Mouse (Mus musculus) cerebellum, adult 8-10 months (tissue): ENCODE measurements around the gene Esrra.
"Not testable (repeated sequence)": the region's sequence is repeated elsewhere in the genome, so short reads cannot be mapped to it uniquely, and the experiment has no call there.

Source experiments
- DNase-seq: peaks from one replicate; pipeline ENCODE4 v3.0.0; 2022

Gene Esrra

GRCm38 (mm10) chr19:6919876-6920740 lies 1.5 kb downstream of the Esrra start:
- DNase-seq, result peak; percentile 57

- peak; percentile 15 for DNase-seq
Measured at GRCm38 (mm10) chr19:6919431-6919830, 2.2 kb downstream of the Esrra start.

GRCm38 (mm10) chr19:6918321-6918720 lies 3.3 kb downstream of the Esrra start:
- peak; percentile 12 for DNase-seq

GRCm38 (mm10) chr19:6916496-6916895 lies 5.1 kb downstream of the Esrra start:
- peak; percentile 13 for DNase-seq

GRCm38 (mm10) chr19:6915276-6915675 lies 6.3 kb downstream of the Esrra start:
- DNase-seq, result no peak

- DNase-seq, result no peak
Measured at GRCm38 (mm10) chr19:6914540-6914939, 7.1 kb downstream of the Esrra start.

GRCm38 (mm10) chr19:6913991-6914390 lies 7.6 kb downstream of the Esrra start:
- peak; percentile 22 for DNase-seq

GRCm38 (mm10) chr19:6913036-6913435 lies 8.6 kb downstream of the Esrra start:
- DNase-seq, result no peak

- DNase-seq, result peak; percentile 24
Measured at GRCm38 (mm10) chr19:6912205-6912970, 9.2 kb downstream of the Esrra start.

- peak; percentile 34 for DNase-seq
Measured at GRCm38 (mm10) chr19:6911101-6912074, 10.2 kb downstream of the Esrra start.

- DNase-seq, result not testable (repeated sequence)
Measured at GRCm38 (mm10) chr19:6910306-6910705, 11.3 kb downstream of the Esrra start.

- peak; percentile 85 for DNase-seq
Measured at GRCm38 (mm10) chr19:6909507-6910289, 11.9 kb downstream of the Esrra start, which contains the start of the genes Trmt112 and Prdx5. Trmt112 (plus strand) TSS chr19:6909698. Prdx5 (minus strand) TSS chr19:6910106.

GRCm38 (mm10) chr19:6909021-6909420 lies 12.6 kb downstream of the Esrra start:
- no peak for DNase-seq

GRCm38 (mm10) chr19:6907811-6908540 lies 13.6 kb downstream of the Esrra start:
- DNase-seq, result peak; percentile 27

GRCm38 (mm10) chr19:6907094-6907493 lies 14.5 kb downstream of the Esrra start:
- DNase-seq, result peak; percentile 31

GRCm38 (mm10) chr19:6906199-6906598 lies 15.4 kb downstream of the Esrra start:
- DNase-seq, result peak; percentile 14

GRCm38 (mm10) chr19:6905498-6906159 lies 16.0 kb downstream of the Esrra start:
- DNase-seq, result no peak

- no peak for DNase-seq
Measured at GRCm38 (mm10) chr19:6904846-6905245, 16.8 kb downstream of the Esrra start.

- DNase-seq, result no peak
Measured at GRCm38 (mm10) chr19:6903031-6903430, 18.6 kb downstream of the Esrra start.

GRCm38 (mm10) chr19:6899641-6900040 lies 22.0 kb downstream of the Esrra start:
- no peak for DNase-seq
